Mouse (Mus musculus) heart, postnatal 0 days (tissue): Measurements from ENCODE around the gene Dkkl1.

ENCODE experiments used
- CTCF ChIP-seq: IDR thresholded peaks from 2 replicates; pipeline ENCODE4 v1.5.1; 2016; ENCODE audit warnings: antibody characterized with exemption, control low read depth, low read depth
- EP300 ChIP-seq: IDR thresholded peaks from 2 replicates; pipeline ENCODE4 v1.6.1; 2016; ENCODE audit warnings: antibody characterized with exemption, low read depth

GRCm38 (mm10) chr7:45168656-45169055 lies 43.3 kb downstream of the Dkkl1 start:
- TF ChIP-seq CTCF (no peak), EP300 (no peak)
